Mouse (Mus musculus) G1E (cell line): Measurements from ENCODE around the gene Megf6. TPM values are rescaled to one million over a fixed set of nuclear protein-coding genes. Genes with fewer than 3 reads are reported as not detected.

ENCODE experiments used
- ATAC-seq: 2 replicates; pipeline ENCODE4 v1.8.0; 2016; ENCODE audit warnings: mild to moderate bottlenecking; ENCODE audit not compliant: insufficient number of reproducible peaks, poor library complexity, low FRiP score, severe bottlenecking; ENCODE audit errors: extremely low read depth
- DNase-seq: peaks from one replicate; pipeline ENCODE4 v3.0.0; 2012; ENCODE audit warnings: low spot score
- H3K27me3 ChIP-seq: 2 replicates; pipeline ENCODE4 v1.6.1; 2012; ENCODE audit warnings: mild to moderate bottlenecking, low read length, inconsistent platforms; ENCODE audit not compliant: insufficient read depth
- H3K36me3 ChIP-seq: replicated peaks from 2 replicates; pipeline ENCODE3; 2012; ENCODE audit warnings: mild to moderate bottlenecking, inconsistent platforms
- H3K4me1 ChIP-seq: 2 replicates; pipeline ENCODE4 v1.6.1; 2012; ENCODE audit warnings: low read depth, low read length, inconsistent platforms, mixed read lengths; ENCODE audit not compliant: insufficient read depth
- H3K4me3 ChIP-seq: 2 replicates; pipeline ENCODE4 v1.5.1; 2012; ENCODE audit warnings: low read depth, mild to moderate bottlenecking, inconsistent platforms, low read length, moderate library complexity, mixed read lengths
- H3K9me3 ChIP-seq: replicated peaks from 2 replicates; pipeline ENCODE4 v1.6.1; 2012; ENCODE audit warnings: inconsistent platforms
- CTCF ChIP-seq: IDR thresholded peaks from 2 replicates; pipeline ENCODE4 v1.5.1; 2012; ENCODE audit warnings: low read depth, low read length, inconsistent platforms, mixed read lengths
- GATA1 ChIP-seq: IDR thresholded peaks from 2 replicates; pipeline ENCODE4 v1.6.1; 2012; ENCODE audit warnings: borderline replicate concordance, low read length, inconsistent platforms, mixed read lengths
- GATA2 ChIP-seq: IDR thresholded peaks from 2 replicates; pipeline ENCODE4 v1.6.1; 2012; ENCODE audit warnings: low read depth, low read length, inconsistent platforms, borderline replicate concordance
- POLR2AphosphoS5 ChIP-seq: IDR thresholded peaks from 2 replicates; pipeline ENCODE4 v1.6.1; 2012; ENCODE audit warnings: low read depth, low read length, inconsistent platforms; ENCODE audit not compliant: insufficient replicate concordance
- TAL1 ChIP-seq: conservative IDR thresholded peaks from 2 replicates; pipeline ENCODE4 v1.6.1; 2012; ENCODE audit warnings: low read depth, low read length, inconsistent platforms, mixed read lengths
- polyA plus RNA-seq: library from polyadenylated mRNA; stranded (reverse); fragments of >175 nt; gene quantifications from 2 replicates; pipeline ENCODE4 v1.2.3, GENCODE M21; 2012
- total RNA-seq, 2 experiments: library from RNA; stranded (forward) in 1 of 2; stranded (reverse) in 1 of 2; fragments of 200-1000 nt in 1 of 2; fragments of >200 nt in 1 of 2; fragmentation: Nextera tagmentation in 1 of 2; gene quantifications; 2 replicates each; pipeline ENCODE4 v1.2.3; 2014 to 2017

Gene Megf6
- total and polyA plus RNA-seq, 3 experiments, result 0.01 to 0.05 TPM; not detected in 1

DNA sequence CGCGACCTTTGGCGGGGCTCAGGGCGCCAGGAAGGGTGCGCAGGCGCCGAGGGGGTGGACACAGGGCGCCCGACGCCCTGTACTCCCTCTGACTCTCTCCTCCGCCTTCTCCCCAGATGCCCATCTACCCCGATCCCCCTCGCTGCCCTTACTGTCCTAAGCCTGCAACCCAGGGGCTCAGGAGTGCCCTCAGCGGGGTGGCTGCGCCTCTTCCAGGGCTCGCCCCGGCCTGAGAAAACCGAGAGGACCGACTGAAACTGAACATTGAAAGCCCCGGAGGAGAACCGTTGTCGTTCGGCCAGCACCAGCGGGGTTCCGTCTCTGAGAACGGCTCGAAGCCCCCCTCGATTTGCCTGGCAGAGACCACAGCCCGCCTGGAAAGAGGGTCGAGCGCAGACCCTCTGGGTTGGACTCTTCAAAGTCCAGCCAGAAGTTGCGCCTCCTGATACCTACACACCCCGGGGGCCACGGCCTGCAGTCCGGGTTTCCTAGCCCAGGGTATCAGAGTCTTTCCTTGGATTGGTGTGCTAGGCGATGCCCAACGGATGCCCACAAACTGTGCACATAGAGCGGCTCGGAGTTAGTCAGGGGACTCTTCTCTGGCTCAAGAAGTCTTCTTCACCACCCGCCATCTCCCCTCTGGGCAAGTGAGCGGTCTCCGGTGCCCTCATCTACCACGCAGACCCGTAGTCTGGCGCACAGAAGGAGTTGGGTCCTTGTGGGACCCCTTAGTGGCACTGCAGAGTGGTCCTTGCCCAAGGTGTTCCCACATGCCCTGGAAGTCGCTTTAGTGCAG is 30.1 kb upstream of the Megf6 start:
- Histone ChIP-seq H3K27me3 (peaks cover 15% of the 10 kb centered on the region; the same call in 1 of the 2 replicates), H3K4me1 (peaks cover 24% of the 10 kb centered on the region), H3K36me3 (peaks cover 14% of the 10 kb centered on the region), H3K9me3 (peaks cover 18% of the 10 kb centered on the region), H3K4me3 (no peak overlapping the region)
- no peak for DNase-seq
- ATAC-seq, result no peak
- no peak for TF ChIP-seq POLR2AphosphoS5
- no peak for TF ChIP-seq GATA1
- TF ChIP-seq CTCF, result no peak
- no peak for TF ChIP-seq GATA2
- TF ChIP-seq TAL1, result no peak

DNA sequence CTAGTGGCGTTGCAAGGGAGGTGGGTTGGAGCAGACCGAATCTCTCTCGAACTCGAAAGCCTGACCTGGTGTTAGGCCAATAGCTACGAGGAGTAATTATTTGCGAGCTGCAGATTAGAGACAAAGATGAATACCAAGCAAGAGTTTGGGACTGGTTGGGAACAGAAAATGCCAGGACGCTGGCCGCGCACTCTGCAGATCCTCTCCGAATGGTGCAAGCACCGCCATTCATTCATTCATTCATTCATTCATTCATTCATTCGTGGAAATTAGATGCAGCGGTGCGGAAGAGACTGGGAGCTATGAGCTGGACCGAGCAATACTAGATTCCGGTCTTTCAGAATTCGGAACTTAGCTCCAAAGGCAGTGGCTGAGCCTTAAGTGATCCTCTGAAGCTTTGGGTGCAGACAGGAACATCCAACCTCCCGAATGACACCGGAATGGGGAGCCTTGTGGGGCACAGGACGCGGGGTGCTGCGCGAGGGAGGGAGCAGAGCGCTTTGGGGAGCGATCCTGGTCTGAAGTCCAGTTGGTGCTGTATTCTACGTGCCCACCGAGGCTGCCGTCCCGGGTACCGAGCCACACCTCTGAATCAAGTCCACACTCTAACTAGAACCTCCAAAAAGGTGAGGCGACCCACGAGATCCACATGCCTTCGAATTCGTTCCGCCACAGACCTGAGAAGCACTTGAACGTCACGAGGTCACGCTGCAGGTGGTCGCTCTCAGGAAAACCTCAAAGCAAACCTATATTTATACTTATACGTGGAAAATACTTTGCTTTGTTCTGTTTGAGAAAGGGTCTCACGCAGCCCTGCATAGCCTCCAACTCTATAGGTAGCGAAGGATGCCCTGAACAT is 29.3 kb upstream of the Megf6 start:
- H3K4me3 ChIP-seq, result peak overlapping the region; percentile 80; the same call in 1 of the 2 replicates

DNA sequence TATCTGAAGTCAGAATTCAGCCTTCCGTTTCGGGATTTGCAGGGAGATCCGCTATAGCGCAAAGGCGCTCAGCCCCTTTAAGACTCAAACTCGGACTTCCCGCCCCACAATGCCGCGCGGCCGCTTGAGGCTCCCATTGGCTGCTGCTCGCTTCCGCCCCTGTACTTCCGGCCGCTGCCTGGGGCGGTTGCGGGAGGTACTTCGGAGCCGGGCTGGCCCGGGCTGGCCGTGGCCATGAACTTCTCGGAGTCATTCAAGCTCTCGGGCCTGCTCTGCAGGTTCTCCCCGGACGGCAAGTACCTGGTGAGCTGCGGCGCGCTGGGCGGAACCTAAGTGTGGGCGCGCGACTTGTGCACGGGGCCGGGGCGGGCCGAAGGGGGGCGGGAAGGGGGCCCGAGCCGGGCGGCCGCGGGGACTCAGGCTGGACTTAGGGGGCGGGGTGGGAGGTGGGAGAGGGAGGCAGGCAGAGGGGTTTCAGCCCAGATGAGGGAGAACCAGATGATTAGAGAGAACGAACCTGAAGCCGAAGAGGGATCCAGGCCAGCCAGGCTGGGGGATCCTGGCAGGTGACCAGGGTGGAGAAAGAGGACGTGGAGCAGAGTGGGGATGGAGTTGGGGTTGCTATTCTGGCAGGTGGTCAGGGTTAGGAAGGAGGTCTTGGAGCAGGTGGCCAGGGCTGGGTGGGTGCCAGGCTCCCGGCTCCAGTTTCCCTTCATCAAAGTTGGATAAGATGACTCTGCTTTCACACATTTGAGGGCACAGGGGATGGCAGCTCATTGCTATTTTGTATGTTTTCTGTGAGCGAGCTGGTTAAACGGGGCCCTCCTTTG is 28.1 kb upstream of the Megf6 start, which contains the start of gene Wrap73:
Gene Wrap73, plus strand, starts transcription at position 162 of the 830 bp plus-strand sequence.
- peaks cover 18% of the 10 kb centered on the region for H3K9me3 ChIP-seq
- TF ChIP-seq CTCF (no peak), GATA2 (no peak), TAL1 (no peak), GATA1 (no peak), POLR2AphosphoS5 (no peak)

More for the DNA sequence above, 29.3 kb upstream of the Megf6 start:
- TF ChIP-seq TAL1, result no peak
- no peak for TF ChIP-seq CTCF
- TF ChIP-seq POLR2AphosphoS5, result no peak
- TF ChIP-seq GATA2, result no peak
- no peak for TF ChIP-seq GATA1
- peaks cover 24% of the 10 kb centered on the region for H3K4me1 ChIP-seq
- H3K36me3 ChIP-seq, result peaks cover 21% of the 10 kb centered on the region
- peaks cover 15% of the 10 kb centered on the region; the same call in 1 of the 2 replicates for H3K27me3 ChIP-seq
- DNase-seq, result no peak
- no peak for ATAC-seq
- H3K9me3 ChIP-seq, result peaks cover 18% of the 10 kb centered on the region

DNA sequence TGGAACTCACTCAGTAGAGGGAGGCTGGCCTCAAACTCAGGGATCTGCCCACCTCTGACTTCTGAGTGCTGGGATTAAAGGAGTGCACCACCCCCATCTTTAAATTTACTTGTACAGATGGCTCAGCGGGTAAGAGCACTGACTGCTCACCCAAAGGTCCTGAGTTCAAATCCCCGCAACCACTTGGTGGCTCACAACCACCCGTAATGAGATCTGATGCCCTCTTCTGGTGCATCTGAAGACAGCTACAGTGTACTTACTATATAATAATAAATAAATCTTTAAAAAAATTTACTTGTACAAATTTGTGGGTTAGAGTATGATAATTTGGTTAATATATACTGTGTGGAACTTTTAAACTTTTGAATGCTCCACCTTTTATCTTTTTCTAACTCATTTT is 25.8 kb upstream of the Megf6 start:
- TF ChIP-seq POLR2AphosphoS5 (no peak), TAL1 (no peak), CTCF (no peak), GATA1 (no peak), GATA2 (no peak)
- peaks cover 28% of the 10 kb centered on the region for H3K4me1 ChIP-seq
- H3K36me3 ChIP-seq, result peaks cover 55% of the 10 kb centered on the region
- no peak overlapping the region for H3K4me3 ChIP-seq
- H3K27me3 ChIP-seq, result peaks cover 15% of the 10 kb centered on the region; the same call in 1 of the 2 replicates
- peaks cover 14% of the 10 kb centered on the region for H3K9me3 ChIP-seq
- DNase-seq, result no peak
- no peak for ATAC-seq

More for the DNA sequence above, 28.1 kb upstream of the Megf6 start, which contains the start of gene Wrap73:
- Histone ChIP-seq H3K36me3 (peaks cover 33% of the 10 kb centered on the region), H3K4me1 (peaks cover 24% of the 10 kb centered on the region), H3K4me3 (peak within 1 kb of the TSS; percentile 80), H3K27me3 (peaks cover 15% of the 10 kb centered on the region; the same call in 1 of the 2 replicates)
- peak; percentile 98 for ATAC-seq
- DNase-seq, result peak; percentile 99

DNA sequence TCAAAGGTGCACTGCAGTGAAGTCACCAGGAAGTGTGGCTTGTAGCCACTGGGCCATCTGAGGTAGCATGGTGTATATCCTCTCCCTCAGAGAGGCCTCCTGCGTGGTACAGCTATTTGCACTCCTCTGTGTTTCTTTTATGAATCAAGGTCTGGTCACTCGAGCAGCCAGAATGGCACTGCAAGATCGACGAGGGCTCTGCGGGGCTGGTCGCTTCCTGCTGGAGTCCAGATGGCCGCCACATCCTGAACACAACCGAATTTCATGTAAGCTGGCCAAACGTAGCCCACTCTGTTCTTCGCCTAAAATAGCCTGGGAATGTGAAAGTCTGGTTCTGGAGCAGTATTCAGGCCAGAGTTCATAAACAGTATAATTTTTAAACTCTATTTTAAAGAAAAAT is 24.2 kb upstream of the Megf6 start:
- Histone ChIP-seq H3K4me1 (peaks cover 30% of the 10 kb centered on the region), H3K9me3 (no peaks in the 10 kb centered on the region), H3K4me3 (no peak overlapping the region), H3K36me3 (peaks cover 71% of the 10 kb centered on the region), H3K27me3 (peaks cover 1% of the 10 kb centered on the region; the same call in 1 of the 2 replicates)
- TF ChIP-seq GATA1 (no peak), POLR2AphosphoS5 (no peak), TAL1 (no peak), GATA2 (no peak), CTCF (no peak)
- no peak for ATAC-seq
- DNase-seq, result no peak
